Mouse (Mus musculus): Measurements from ENCODE around the gene Emc8. TPM values are rescaled to one million over a fixed set of nuclear protein-coding genes. Genes with fewer than 3 reads are reported as not detected.
A peak's percentile ranks its signal among the peaks of the same experiment; 100 is the strongest.

Emc8 gene
- polyA plus RNA-seq, 1 experiment from 2014 or later = 274 TPM

GRCm38 (mm10) chr8:120626461-120626860 is 41.9 kb downstream of the Emc8 start:
- Histone ChIP-seq H3K36me3 (ENCODE audit: control insufficient read depth, insufficient read depth, low read length) (no peaks in the 10 kb centered on the region), H3K9me3 (ENCODE audit: control insufficient read depth, low read length) (no peaks in the 10 kb centered on the region), H3K27me3 (ENCODE audit: control insufficient read depth, insufficient read depth, low read length) (no peaks in the 10 kb centered on the region), H3K27ac (ENCODE audit: low read depth, low read length) (no peak overlapping the region), H3K4me2 (ENCODE audit: low read depth) (no peak overlapping the region), H3K4me3 (ENCODE audit: low read depth, low read length) (no peak overlapping the region), H3K4me1 (ENCODE audit: control insufficient read depth, insufficient read depth, low read length) (no peaks in the 10 kb centered on the region), H3K9ac (ENCODE audit: low read length) (no peak overlapping the region)
- DNase-seq (ENCODE audit: low spot score) (no peak), ATAC-seq (ENCODE audit: insufficient read depth, low FRiP score, low TSS enrichment) (no peak)
- 52% methylated on average over 11 of the region's 11 CpGs for WGBS

- no peak overlapping the region for H3K4me3 ChIP-seq (ENCODE audit: low read depth, low read length)
- H3K9ac ChIP-seq (ENCODE audit: low read length) = no peak overlapping the region
- H3K4me2 ChIP-seq (ENCODE audit: low read depth) = no peak overlapping the region
- WGBS = 39% methylated on average over 2 of the region's 2 CpGs
- no peaks in the 10 kb centered on the region for H3K9me3 ChIP-seq (ENCODE audit: control insufficient read depth, low read length)
- no peak for ATAC-seq (ENCODE audit: insufficient read depth, low FRiP score, low TSS enrichment)
- no peak for DNase-seq (ENCODE audit: low spot score)
- H3K27ac ChIP-seq (ENCODE audit: low read depth, low read length) = no peak overlapping the region
- H3K36me3 ChIP-seq (ENCODE audit: control insufficient read depth, insufficient read depth, low read length) = no peaks in the 10 kb centered on the region
- H3K27me3 ChIP-seq (ENCODE audit: control insufficient read depth, insufficient read depth, low read length) = no peaks in the 10 kb centered on the region
- no peaks in the 10 kb centered on the region for H3K4me1 ChIP-seq (ENCODE audit: control insufficient read depth, insufficient read depth, low read length)
Observed at GRCm38 (mm10) chr8:120623608-120624007, 44.8 kb downstream of the Emc8 start.

GRCm38 (mm10) chr8:120622161-120622560 is 46.2 kb downstream of the Emc8 start:
- H3K9ac ChIP-seq (ENCODE audit: low read length) = no peak overlapping the region
- H3K36me3 ChIP-seq (ENCODE audit: control insufficient read depth, insufficient read depth, low read length) = no peaks in the 10 kb centered on the region
- H3K4me3 ChIP-seq (ENCODE audit: low read depth, low read length) = no peak overlapping the region
- H3K27ac ChIP-seq (ENCODE audit: low read depth, low read length) = no peak overlapping the region
- no peaks in the 10 kb centered on the region for H3K27me3 ChIP-seq (ENCODE audit: control insufficient read depth, insufficient read depth, low read length)
- WGBS = 73% methylated on average over 14 of the region's 14 CpGs
- ATAC-seq (ENCODE audit: insufficient read depth, low FRiP score, low TSS enrichment) (no peak), DNase-seq (ENCODE audit: low spot score) (no peak)
- H3K9me3 ChIP-seq (ENCODE audit: control insufficient read depth, low read length) = no peaks in the 10 kb centered on the region
- no peak overlapping the region for H3K4me2 ChIP-seq (ENCODE audit: low read depth)
- no peaks in the 10 kb centered on the region for H3K4me1 ChIP-seq (ENCODE audit: control insufficient read depth, insufficient read depth, low read length)

GRCm38 (mm10) chr8:120620441-120620840 is 47.9 kb downstream of the Emc8 start:
- Histone ChIP-seq H3K9ac (ENCODE audit: low read length) (peak overlapping the region; percentile 26; the same call in 1 of the 2 replicates), H3K4me3 (ENCODE audit: low read depth, low read length) (no peak overlapping the region), H3K4me1 (ENCODE audit: control insufficient read depth, insufficient read depth, low read length) (peaks cover 4% of the 10 kb centered on the region; the same call in 1 of the 2 replicates), H3K4me2 (ENCODE audit: low read depth) (no peak overlapping the region), H3K36me3 (ENCODE audit: control insufficient read depth, insufficient read depth, low read length) (no peaks in the 10 kb centered on the region), H3K9me3 (ENCODE audit: control insufficient read depth, low read length) (no peaks in the 10 kb centered on the region), H3K27me3 (ENCODE audit: control insufficient read depth, insufficient read depth, low read length) (no peaks in the 10 kb centered on the region), H3K27ac (ENCODE audit: low read depth, low read length) (no peak overlapping the region)
- DNase-seq (ENCODE audit: low spot score) (no peak), ATAC-seq (ENCODE audit: insufficient read depth, low FRiP score, low TSS enrichment) (no peak)
- 66% methylated on average over 7 of the region's 7 CpGs for WGBS

DNA sequence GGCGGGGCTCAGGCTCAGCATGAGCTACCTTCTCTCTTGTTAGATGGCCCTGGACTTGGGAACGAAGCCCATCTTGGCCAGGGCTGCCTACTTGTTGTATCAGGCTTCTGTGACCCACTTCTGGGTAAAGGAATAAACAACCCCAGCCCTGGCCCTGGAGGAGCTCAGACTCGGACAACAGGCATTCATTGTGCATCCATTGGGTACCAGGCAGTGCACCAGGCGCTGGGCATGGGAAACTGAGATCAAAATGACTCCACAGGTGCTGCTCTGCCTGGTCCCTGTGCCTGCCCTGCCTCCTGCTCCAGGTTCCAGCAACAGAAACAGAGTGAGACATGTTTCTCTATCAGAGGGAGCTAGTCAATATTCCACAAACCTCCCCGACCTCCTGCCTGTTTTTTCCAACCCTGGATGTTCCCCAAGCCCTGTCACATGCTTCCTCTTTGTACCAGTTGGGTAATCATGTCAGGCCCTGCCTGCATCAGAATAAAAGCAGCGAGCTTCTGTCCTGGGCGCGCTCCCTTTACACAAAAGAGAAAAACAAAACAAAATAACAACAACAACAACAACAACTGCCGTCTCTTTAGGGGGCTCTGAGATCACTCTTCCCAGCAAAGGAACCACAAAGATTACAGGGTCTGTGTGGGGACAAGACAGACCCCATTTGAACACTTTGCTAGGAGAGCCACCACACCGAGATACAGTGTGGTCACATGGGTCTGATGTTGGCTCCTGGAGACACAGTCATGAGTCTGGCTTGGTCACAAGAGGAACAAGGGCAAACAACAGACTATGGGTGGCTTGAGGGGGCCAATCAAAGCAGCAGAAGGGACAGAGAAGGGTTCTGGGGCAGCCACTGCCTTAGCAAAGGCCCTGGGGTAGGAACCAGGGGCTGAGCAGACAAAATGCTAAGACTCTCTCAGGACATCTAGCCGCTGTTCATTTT is 48.9 kb downstream of the Emc8 start:
- H3K4me1 ChIP-seq (ENCODE audit: control insufficient read depth, insufficient read depth, low read length) = peaks cover 4% of the 10 kb centered on the region; the same call in 1 of the 2 replicates
- H3K27ac ChIP-seq (ENCODE audit: low read depth, low read length) = no peak overlapping the region
- H3K9ac ChIP-seq (ENCODE audit: low read length) = no peak overlapping the region
- H3K4me3 ChIP-seq (ENCODE audit: low read depth, low read length) = no peak overlapping the region
- WGBS = 76% methylated on average over 11 of the region's 11 CpGs
- H3K27me3 ChIP-seq (ENCODE audit: control insufficient read depth, insufficient read depth, low read length) = no peaks in the 10 kb centered on the region
- ATAC-seq (ENCODE audit: insufficient read depth, low FRiP score, low TSS enrichment) (no peak), DNase-seq (ENCODE audit: low spot score) (no peak)
- no peaks in the 10 kb centered on the region for H3K36me3 ChIP-seq (ENCODE audit: control insufficient read depth, insufficient read depth, low read length)
- H3K4me2 ChIP-seq (ENCODE audit: low read depth) = no peak overlapping the region
- no peaks in the 10 kb centered on the region for H3K9me3 ChIP-seq (ENCODE audit: control insufficient read depth, low read length)

- Histone ChIP-seq H3K9me3 (ENCODE audit: control insufficient read depth, low read length) (no peaks in the 10 kb centered on the region), H3K27ac (ENCODE audit: low read depth, low read length) (peak overlapping the region; percentile 11; the same call in 1 of the 2 replicates), H3K4me2 (ENCODE audit: low read depth) (no peak overlapping the region), H3K36me3 (ENCODE audit: control insufficient read depth, insufficient read depth, low read length) (no peaks in the 10 kb centered on the region), H3K4me3 (ENCODE audit: low read depth, low read length) (no peak overlapping the region), H3K4me1 (ENCODE audit: control insufficient read depth, insufficient read depth, low read length) (peaks cover 4% of the 10 kb centered on the region; the same call in 1 of the 2 replicates), H3K27me3 (ENCODE audit: control insufficient read depth, insufficient read depth, low read length) (no peaks in the 10 kb centered on the region), H3K9ac (ENCODE audit: low read length) (0 out of 2 replicates have a peak overlapping the region, but pooled peaks have one; percentile 2)
- WGBS = 1% methylated on average over 6 of the region's 6 CpGs
- ATAC-seq (ENCODE audit: insufficient read depth, low FRiP score, low TSS enrichment) = peak; percentile 72
- peak; percentile 87 for DNase-seq (ENCODE audit: low spot score)
Observed at GRCm38 (mm10) chr8:120618110-120618509, 50.3 kb downstream of the Emc8 start.

- 40% methylated on average over 7 of the region's 8 CpGs for WGBS
- ATAC-seq (ENCODE audit: insufficient read depth, low FRiP score, low TSS enrichment) = peak; percentile 54; the same call in 1 of the 2 replicates
- Histone ChIP-seq H3K36me3 (ENCODE audit: control insufficient read depth, insufficient read depth, low read length) (no peaks in the 10 kb centered on the region), H3K9ac (ENCODE audit: low read length) (no peak overlapping the region), H3K4me1 (ENCODE audit: control insufficient read depth, insufficient read depth, low read length) (peaks cover 4% of the 10 kb centered on the region; the same call in 1 of the 2 replicates), H3K27me3 (ENCODE audit: control insufficient read depth, insufficient read depth, low read length) (no peaks in the 10 kb centered on the region), H3K27ac (ENCODE audit: low read depth, low read length) (peak overlapping the region; percentile 50; the same call in 1 of the 2 replicates), H3K9me3 (ENCODE audit: control insufficient read depth, low read length) (no peaks in the 10 kb centered on the region), H3K4me2 (ENCODE audit: low read depth) (no peak overlapping the region), H3K4me3 (ENCODE audit: low read depth, low read length) (no peak overlapping the region)
- DNase-seq (ENCODE audit: low spot score) = peak; percentile 50
Observed at GRCm38 (mm10) chr8:120616663-120617626, 51.4 kb downstream of the Emc8 start.

DNA sequence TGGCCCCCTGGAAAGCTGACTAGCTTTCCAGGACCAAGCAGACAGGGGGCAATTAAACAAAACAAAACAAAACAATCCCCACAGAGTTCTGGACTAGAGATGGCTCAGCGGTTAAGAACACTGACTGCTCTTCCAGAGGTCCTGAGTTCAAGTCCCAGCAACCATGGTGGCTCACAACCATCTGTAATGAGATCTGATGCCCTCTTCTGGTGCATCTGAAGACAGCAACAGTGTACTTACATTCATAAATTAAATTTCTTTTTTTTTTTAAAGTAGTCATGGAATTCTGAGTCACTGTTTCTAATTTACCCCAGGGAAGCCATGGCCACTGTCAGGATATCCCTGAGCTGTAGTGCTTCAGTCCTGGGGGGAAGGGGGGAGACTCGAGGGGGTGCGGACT is 53.9 kb downstream of the Emc8 start:
- WGBS = 94% methylated on average over 3 of the region's 3 CpGs
- no peak for ATAC-seq (ENCODE audit: insufficient read depth, low FRiP score, low TSS enrichment)
- H3K9ac ChIP-seq (ENCODE audit: low read length) = no peak overlapping the region
- H3K4me3 ChIP-seq (ENCODE audit: low read depth, low read length) = no peak overlapping the region
- H3K9me3 ChIP-seq (ENCODE audit: control insufficient read depth, low read length) = no peaks in the 10 kb centered on the region
- peaks cover 4% of the 10 kb centered on the region; the same call in 1 of the 2 replicates for H3K4me1 ChIP-seq (ENCODE audit: control insufficient read depth, insufficient read depth, low read length)
- H3K36me3 ChIP-seq (ENCODE audit: control insufficient read depth, insufficient read depth, low read length) = no peaks in the 10 kb centered on the region
- no peaks in the 10 kb centered on the region for H3K27me3 ChIP-seq (ENCODE audit: control insufficient read depth, insufficient read depth, low read length)
- no peak overlapping the region for H3K4me2 ChIP-seq (ENCODE audit: low read depth)
- no peak overlapping the region for H3K27ac ChIP-seq (ENCODE audit: low read depth, low read length)
- DNase-seq (ENCODE audit: low spot score) = no peak

Measured in neural tube, embryonic 11.5 days (tissue).